Mouse (Mus musculus): ENCODE data around the gene Adamtsl4.
"Not testable (repeated sequence)": the region's sequence is repeated elsewhere in the genome, so short reads cannot be mapped to it uniquely, and the experiment has no call there.

The Adamtsl4 gene

DNA sequence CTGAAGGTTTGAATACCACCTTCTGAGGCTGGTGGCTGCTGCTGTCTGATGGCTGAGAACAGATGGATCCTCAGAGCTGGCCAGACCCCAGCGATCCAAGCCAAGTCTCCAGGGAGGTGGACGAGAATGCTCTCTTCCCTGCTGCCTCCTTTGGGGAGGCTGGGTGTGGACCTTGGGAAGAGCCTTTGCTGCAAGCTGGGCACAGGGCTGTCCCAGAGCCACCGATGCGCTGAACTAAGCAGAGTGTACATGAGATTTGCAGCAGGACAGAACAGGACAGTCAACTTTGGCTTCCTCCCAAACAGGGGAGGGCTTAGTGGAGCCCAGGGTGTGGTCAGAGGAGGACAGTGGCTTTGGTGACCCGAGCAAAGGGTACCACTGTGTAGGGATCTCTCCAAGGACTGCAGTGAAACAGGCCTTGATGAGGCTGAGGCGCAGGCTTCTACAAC is 12.5 kb upstream of the Adamtsl4 start:
- DNase-seq (ENCODE audit: low spot score in 2 of 2), result no peak

DNA sequence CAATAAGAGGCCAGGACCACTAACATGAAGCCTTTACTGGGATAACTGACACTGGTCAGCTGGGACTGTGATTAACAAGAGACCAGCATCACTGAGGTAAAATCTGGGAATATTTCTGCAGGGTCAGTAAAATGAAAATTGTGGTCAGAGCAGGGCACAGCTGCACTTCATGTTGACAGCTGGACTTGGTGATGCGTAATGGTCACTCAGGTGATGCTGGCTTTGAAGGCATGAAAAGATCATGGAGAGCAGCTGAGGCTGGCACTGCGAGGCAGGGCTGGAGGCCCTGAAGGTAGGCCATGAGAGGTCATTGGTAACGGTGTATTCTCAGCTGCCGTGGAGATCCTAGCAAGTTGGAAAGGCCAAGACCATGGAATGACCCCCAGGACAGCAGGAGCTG is 10.6 kb upstream of the Adamtsl4 start:
- DNase-seq (ENCODE audit: low spot score in 2 of 2), result no peak

DNA sequence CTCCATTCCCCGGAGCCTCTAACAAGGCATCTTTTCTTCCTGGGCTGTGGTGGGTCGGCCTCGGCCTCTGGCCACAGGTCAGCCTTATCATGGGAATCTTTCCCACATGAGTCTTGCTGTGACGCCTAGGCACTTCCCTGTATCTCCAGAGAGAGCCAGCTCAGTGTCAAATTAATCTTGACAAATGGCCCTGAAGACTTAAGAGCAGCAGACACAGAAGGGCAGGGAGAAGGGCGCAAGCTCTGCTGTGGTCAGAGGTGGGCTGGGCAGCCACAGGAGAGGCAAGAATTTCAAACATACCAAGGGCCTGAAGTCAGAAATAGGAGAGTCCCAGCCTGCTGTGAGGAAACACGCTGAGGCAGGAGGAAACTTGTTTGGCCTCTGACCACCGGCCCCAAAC is 8.6 kb upstream of the Adamtsl4 start:
- DNase-seq (ENCODE audit: low spot score in 2 of 2), result no peak

DNA sequence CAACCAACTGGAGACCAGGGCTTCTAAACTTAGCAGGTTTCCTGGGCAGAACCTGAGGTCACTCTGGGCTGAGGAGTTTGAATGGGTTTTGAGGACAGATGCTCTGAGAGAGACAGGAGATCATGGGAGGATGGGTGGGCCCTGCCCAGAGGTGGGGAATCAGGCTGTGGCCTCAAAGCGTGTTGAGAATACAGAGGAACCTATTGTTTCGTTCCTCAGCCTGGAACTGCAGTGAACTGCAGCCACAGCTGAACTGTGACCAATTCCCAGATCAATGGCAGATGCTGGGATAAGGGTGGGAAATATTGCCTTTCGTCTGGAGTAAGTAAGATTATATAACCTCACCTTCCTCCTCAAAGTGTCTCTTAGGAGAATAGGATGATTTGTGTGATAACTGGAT is 8.1 kb upstream of the Adamtsl4 start:
- no peak for DNase-seq (ENCODE audit: low spot score in 2 of 2)

DNA sequence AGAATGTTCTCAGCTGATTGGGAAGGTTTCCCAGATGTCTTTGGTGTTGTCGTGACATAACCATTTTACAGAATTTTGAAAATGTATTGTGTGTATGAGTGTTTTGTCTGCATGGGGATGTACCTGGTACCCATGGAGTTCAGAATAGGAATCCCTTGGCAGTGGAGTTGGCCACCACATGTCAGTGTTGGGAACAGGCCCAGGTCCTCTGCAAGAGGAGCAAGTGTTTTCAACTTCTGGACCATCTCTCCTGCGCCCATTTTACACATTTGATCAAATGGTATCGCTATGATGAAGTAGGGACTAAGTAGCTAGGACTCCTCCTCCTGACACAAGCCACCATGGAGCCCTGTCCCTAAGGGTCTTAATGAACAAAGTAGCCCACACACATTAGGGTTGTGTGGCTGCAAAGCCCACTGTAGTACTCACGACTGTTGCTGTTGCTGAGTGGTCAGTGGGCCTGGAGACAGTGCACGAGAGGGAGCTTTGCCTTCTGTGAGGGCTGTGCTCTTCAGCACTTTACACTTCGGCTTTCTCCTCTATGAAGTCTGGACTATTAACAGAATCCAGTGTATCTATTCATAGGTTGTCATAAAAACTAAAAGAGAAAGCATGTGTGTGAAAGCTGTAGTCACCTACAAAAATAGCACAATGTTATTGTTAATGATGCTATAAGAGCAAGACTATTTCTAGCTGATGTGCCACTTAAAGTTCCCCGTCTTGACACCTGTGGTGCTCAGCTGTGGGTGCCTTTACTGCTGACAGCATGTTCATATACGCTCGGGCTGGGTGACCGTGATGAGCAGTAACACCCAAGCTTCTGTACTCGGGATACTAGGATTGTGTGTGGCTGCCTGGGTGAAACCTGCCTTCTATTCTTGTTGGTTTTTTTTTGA is 7.3 kb upstream of the Adamtsl4 start:
- no peak for DNase-seq (ENCODE audit: low spot score in 2 of 2)

DNA sequence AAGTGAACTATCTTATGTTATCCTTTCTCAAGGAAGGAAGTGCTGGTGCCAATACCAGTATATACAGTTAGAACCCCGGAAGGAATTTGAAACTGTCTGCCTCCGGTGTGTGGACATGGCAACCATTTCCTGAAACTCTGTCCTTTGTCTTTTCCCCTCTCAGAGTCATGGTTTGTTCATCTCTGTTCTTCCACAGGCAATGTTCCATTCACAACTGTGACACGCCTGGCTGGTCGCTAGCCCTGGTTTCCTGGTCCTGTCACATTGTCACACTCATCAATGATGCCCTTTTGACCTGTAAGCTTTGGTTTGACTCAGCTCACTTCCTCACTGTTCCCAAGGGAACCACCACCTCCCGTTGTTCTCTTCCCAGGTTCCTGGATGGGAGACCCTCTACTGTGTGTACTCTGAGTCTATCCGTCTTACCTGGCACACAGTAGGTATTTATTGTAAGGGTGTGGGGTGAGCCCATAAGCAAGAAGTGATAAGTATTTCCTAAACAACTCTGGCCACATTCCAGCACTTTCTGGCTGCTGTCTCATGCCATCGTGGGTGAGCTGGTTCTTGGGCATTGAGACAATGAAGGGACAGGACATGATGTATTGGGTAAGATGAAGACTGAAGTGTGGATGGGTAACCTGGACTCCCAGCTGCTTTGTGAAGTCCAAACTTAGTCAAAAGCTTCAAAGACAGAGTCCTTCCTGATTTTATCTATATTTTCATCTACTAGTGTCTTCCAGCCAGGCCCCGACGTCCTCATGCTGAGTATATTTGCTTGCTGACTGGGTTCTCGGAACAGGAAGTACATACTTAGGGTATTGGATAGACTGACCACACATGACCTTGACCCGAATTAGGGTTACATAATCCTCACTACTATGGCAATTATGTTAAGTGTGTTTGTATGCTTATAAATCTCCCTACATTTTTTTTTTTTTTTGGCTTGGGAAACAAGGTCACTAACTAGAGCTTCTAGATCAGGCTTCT is 6.4 kb upstream of the Adamtsl4 start:
- DNase-seq (ENCODE audit: low spot score in 2 of 2), result no peak

DNA sequence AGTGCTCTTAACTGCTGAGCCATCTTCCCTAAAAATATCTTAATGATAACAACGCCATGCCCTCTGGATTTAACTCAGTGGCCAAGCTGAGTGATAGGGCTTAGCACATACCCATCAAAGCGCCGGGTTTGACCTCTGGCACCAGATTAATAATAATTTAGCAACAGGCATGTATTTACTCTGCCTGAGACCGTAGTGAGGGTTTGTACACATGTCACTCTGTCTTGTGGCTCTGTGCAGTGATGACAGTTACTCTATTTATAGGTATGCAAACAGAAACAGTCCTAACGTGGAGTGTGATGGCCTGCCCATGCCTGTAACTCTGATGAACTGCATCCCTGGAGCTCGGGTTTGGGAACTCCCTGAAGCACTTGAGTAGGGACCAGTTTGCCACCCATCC is 5.0 kb upstream of the Adamtsl4 start:
- no peak for DNase-seq (ENCODE audit: low spot score in 2 of 2)

DNA sequence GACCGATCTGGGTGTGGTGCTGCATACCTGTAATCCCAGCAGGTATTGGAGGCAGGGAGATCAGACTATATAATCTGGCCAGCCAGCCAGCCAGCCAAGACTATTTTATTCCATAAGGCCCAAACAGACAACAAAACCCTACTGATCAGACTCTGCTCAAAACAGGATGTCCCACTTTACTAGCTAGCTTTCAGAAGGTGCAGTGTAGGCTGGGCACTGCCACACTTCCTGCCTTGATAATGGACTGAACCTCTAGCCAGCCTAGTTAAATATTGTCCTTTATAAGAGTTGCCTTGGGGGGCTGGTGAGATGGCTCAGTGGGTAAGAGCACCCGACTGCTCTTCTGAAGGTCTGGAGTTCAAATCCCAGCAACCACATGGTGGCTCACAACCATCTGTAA is 2.8 kb upstream of the Adamtsl4 start:
- DNase-seq (ENCODE audit: low spot score in 2 of 2), result not testable (repeated sequence)

DNA sequence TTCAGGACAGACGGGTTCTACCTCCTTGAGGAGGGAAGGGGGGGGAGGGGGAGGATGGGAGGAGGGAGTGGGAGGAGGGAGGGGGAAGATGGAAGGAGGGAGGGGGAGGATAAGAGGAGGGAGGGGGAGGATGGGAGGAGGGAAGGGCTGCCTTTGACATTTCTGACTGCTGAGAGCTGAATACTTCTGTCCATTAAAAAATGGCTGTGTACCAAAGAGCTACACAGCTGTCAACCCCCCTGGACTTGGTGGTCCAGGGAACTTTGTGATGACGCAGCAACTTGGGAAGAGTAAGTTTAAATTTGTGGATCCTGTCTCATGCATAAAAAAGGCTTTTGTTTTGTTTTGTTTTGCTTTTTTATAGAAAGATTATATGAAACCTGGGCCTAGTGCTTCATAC is 2.2 kb upstream of the Adamtsl4 start:
- no peak for DNase-seq (ENCODE audit: low spot score in 2 of 2)

DNA sequence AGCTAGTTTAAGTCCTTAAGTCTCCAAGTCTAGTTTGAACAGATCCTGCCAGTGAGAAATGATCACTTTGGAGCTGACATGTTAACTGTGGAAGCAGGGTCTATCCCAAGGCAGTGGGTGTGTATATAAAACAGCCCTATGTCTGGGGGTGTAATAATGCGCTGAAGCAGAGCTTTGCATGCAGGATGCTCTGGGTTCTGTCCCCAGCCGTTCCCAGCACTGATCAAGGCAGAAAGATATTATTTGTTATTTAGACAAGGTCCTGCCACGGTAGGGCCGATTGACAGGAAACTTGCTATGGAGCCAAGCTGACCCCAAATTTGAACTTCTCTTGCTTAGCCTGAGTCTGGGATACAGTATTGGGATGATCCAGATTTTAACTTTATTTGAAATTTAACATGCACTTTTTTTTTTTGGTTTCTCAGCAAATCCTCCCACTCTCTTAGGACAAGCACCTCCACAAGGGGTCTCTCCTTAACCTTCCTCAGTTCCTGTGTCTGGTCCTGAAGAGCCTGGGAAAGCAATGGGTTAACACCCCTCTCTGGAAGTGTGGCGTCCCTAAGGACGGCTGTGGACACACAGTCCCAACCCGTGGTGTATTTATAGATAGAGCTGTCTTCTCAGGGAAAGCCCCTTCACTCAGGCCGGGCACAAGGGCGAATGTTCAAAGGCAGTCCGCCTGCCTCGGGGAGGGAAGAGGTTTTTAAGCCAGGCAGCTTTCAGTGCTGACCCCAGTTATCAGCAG is 1.6 kb upstream of the Adamtsl4 start:
- no peak for DNase-seq (ENCODE audit: low spot score in 2 of 2)

DNA sequence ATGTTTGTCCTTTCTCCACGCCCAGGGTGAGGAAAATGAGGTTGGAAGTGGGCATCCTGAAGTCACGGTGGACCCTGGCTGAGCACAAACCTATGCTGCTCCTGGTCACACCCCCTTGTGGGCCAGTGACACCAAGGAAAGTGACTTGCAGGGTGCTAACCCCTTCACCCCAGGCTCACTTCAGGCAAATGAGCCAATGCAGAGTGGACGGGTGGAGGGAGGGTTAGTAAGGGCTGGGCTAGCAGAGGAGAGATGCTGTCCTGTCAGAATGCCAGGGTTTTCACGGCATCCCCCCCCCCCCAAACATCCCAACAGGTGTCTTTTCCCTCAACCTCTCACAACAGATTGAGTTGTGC is 571 bp downstream of the Adamtsl4 start:
- DNase-seq (ENCODE audit: low spot score in 2 of 2), result no peak

DNA sequence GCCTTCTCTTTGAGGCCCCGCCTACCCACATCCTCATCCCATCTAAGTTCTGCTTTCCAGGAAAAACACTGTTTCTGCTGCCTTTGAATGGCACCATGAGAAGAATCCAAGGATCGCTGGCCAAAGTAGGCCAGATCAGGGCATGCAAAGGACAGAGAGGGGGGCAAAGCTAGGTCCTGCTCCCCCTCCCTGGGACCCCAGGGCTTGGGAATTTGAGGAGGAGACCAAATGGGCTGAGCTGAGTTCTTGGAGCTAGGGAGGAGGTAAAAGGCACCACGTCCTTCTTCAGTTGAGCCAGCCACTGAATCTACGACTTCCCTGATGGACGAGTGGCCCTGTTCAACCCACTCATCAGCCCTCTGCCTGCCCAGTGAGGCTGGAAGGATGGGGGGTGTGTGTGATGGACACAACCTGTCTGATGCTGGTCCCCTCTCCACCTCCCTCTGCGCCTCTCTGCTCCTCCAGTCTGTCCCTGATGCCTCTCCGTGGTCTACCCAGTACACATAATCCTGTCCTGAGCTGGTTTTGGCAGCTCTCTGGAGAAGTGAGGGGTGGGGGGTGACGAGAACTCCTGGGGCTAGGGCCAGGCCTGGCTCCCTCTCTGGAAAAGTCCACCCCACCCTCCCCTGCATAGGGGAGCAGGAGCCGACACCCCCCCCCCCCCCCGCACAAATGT is 1.1 kb downstream of the Adamtsl4 start:
- DNase-seq (ENCODE audit: low spot score in 2 of 2), result no peak

DNA sequence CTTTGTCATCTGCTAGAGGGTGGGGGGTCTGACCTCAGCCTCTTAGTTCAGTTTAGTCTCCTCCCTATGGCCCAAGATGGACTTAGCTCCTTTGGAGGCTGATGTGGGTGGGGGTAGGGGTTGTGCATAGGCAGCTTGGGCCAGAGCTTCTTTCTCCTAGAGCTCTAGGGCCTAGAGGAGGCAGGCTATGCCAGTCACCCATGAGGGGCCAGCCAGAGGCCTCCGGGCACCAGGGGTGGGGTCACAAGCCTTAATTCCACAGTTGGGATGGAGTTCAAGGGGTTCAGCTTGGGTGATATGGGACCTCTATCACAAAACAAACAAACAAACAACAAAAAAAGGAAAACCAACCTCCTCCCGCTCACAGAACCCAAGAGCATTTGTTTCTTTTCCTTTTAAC is 2.0 kb downstream of the Adamtsl4 start:
- no peak for DNase-seq (ENCODE audit: low spot score in 2 of 2)

DNA sequence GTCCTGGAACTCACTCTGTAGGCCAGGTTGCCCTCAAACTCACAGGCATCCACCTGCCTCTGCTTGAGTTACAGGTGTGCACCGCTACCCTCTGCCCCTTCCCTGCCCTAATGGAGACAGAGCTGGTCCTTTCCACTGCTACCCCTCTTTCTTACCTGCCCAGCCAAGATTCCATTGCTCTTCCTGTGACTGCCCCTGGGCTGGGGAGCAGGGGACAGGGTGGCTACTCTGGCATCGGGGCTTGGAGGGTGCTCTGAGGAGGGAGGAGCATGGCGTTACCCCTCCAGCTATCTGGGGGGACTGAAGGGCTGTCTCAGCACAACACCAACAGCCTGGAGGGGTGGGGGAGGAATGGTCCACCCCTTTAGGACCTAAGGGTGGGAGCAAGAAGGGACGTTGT is 2.4 kb downstream of the Adamtsl4 start:
- no peak for DNase-seq (ENCODE audit: low spot score in 2 of 2)

DNA sequence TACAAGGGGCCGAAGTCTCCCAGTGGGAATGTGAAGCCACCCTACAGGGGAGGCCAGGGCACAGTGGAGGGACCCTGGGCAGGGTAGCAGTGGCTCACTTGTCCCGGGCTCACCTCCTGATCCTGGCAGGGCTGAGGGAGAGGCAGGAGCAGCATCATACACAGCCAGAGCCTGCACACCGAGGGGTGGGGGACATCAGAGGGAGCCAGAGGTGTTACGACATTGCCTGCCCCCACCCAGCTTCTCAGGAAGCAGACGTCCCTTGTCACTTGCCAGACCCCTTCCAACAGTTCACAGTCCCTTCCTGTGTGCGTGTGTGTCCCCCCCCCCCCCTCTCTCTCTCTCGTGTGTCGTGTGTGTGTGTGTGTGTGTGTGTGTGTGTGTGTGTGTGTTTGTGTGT is 2.9 kb downstream of the Adamtsl4 start:
- DNase-seq (ENCODE audit: low spot score in 2 of 2), result no peak

DNA sequence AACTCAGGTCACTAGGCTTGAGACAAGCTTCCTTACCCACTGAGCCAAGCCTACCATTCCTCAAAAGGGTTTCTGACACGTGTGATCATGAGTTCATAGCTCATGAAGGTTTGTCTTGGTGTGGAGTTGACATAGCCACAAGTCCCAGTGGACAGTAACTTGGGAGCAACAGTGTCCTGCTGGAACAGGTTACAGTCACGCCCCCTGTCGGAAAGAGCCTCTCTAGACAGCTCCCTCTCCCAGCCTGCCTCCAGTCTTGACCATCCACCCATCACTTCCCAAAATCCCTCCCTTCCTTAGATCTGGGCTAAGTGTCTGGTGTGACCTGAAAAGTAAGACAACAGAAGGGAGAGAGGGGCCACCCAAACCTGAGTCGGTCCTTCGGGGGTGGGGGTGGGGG is 4.8 kb downstream of the Adamtsl4 start:
- no peak for DNase-seq (ENCODE audit: low spot score in 2 of 2)

DNA sequence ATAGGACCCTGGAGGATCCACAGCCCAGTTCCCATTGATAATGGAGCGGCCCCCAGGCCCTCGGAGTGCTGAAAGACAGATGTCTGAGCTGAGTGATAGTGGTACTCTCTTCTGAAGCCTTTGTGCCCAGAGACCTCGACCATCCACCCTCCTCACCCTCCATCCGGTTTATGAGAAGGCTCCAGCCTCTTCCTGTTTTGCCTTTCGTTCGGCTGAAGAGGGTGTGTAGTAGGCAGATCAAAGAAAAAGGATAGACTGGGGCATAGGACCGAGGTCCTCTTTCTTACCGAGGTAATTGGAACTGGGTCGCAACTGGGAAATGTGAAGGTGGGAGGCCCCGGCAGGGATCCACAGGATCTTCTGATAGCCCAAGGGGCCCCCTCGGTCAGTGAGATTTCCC is 6.4 kb downstream of the Adamtsl4 start:
- no peak for DNase-seq (ENCODE audit: low spot score in 2 of 2)

DNA sequence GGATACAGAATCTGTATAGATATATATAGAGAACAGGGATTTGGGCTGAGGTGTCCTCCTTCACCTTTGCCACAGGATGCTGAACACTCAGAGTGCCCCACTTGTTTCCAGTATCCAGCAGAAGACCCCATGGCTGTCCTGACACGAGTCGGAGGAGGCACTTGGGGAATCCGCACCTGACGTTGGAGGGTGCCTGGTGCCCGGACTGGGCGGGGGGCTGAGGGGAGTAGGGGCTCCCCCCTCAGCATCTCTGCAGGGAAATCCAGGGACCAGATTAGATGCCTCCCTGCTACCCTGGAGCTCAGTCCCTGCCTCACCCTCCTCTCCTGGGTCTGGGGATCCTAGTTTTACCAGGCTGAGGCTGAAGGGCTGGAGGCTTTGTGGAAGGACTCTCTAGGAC is 7.0 kb downstream of the Adamtsl4 start:
- DNase-seq (ENCODE audit: low spot score in 2 of 2), result no peak

DNA sequence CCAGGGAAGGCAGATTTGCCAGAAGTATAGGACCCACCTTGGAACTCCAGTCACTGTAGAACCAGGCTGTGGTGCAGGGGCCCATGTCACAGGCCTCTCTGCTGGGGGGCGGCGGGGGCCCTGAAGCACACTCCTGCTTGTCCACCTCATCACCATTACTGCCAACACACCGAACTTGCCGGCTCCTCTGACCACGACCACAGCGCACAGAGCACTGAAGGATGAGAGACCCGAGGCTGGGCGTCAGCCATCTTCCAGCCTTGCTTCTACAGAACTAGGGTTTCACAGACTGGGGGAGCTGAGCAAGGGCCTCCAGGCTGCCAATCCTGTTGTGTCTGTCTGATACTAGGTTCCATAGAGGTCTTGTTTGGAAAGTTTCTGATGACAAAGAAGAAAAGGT is 8.2 kb downstream of the Adamtsl4 start:
- DNase-seq (ENCODE audit: low spot score in 2 of 2), result no peak

DNA sequence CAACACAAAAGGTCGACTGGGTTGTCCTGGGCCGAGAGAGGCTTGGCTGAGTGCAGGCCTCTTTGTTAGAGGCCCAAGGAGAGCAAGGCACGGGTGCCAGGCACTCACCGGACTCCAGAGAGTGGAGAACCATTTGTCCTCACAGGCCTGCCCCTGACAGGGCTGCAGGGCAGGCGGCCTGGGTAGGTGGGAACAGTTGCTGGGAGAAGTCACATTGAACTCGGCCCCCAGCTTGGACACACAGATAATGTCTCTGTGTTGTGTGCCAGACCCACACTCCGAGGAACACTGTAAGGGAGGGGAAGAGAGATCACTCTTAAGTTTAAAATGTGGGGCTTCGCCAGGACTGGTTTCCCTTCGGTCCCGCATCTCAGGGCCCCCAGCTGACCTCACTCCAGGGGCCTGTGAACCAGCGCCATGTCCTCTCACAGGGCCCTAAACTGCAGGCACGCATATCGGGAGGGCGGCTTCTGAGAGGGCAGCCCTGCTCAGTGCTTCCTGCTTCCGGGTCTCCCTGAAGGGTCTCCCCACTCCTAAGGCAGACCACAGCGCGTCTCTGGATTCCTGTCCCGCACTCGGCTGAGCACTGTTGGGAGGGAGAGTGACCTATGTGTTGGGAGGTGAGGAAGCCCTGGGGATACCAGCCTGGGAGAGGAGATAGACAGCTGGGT is 10.2 kb downstream of the Adamtsl4 start:
- DNase-seq (ENCODE audit: low spot score in 2 of 2), result no peak
